Mouse (Mus musculus): ENCODE measurements around the gene Lrch1.

Lrch1 gene

GRCm38 (mm10) chr14:74946751-74947375, 813 bp downstream of the Lrch1 start:
- DNase-seq (ENCODE audit: low spot score) = peak; percentile 76

GRCm38 (mm10) chr14:74946321-74946750, 1.3 kb downstream of the Lrch1 start:
- DNase-seq (ENCODE audit: low spot score) = no peak

GRCm38 (mm10) chr14:74945266-74946215, 2.1 kb downstream of the Lrch1 start:
- DNase-seq (ENCODE audit: low spot score) = no peak

- no peak for DNase-seq (ENCODE audit: low spot score)
Observed at GRCm38 (mm10) chr14:74944128-74944755, 3.4 kb downstream of the Lrch1 start.

GRCm38 (mm10) chr14:74943581-74944117, 4.0 kb downstream of the Lrch1 start:
- no peak for DNase-seq (ENCODE audit: low spot score)

GRCm38 (mm10) chr14:74943024-74943423, 4.7 kb downstream of the Lrch1 start:
- DNase-seq (ENCODE audit: low spot score) = no peak

- DNase-seq (ENCODE audit: low spot score) = no peak
Observed at GRCm38 (mm10) chr14:74941591-74941990, 6.1 kb downstream of the Lrch1 start.

- DNase-seq (ENCODE audit: low spot score) = no peak
Observed at GRCm38 (mm10) chr14:74940741-74941140, 6.9 kb downstream of the Lrch1 start.

GRCm38 (mm10) chr14:74939355-74939754, 8.3 kb downstream of the Lrch1 start:
- DNase-seq (ENCODE audit: low spot score) = no peak

GRCm38 (mm10) chr14:74938896-74939295, 8.8 kb downstream of the Lrch1 start:
- DNase-seq (ENCODE audit: low spot score) = no peak

GRCm38 (mm10) chr14:74936557-74937261, 11.0 kb downstream of the Lrch1 start:
- DNase-seq (ENCODE audit: low spot score) = no peak

- DNase-seq (ENCODE audit: low spot score) = no peak
Observed at GRCm38 (mm10) chr14:74935111-74935510, 12.6 kb downstream of the Lrch1 start.

GRCm38 (mm10) chr14:74933960-74934710, 13.5 kb downstream of the Lrch1 start:
- DNase-seq (ENCODE audit: low spot score) = no peak

- DNase-seq (ENCODE audit: low spot score) = no peak
Observed at GRCm38 (mm10) chr14:74929739-74930138, 17.9 kb downstream of the Lrch1 start.

GRCm38 (mm10) chr14:74928809-74929432, 18.8 kb downstream of the Lrch1 start:
- DNase-seq (ENCODE audit: low spot score) = no peak

GRCm38 (mm10) chr14:74926899-74927571, 20.6 kb downstream of the Lrch1 start:
- DNase-seq (ENCODE audit: low spot score) = no peak

- DNase-seq (ENCODE audit: low spot score) = no peak
Observed at GRCm38 (mm10) chr14:74925951-74926517, 21.6 kb downstream of the Lrch1 start.

GRCm38 (mm10) chr14:74924521-74924920, 23.2 kb downstream of the Lrch1 start:
- DNase-seq (ENCODE audit: low spot score) = no peak

- no peak for DNase-seq (ENCODE audit: low spot score)
Observed at GRCm38 (mm10) chr14:74924031-74924430, 23.6 kb downstream of the Lrch1 start.

Data from left cerebral cortex, adult 11 months (tissue).